In the genomic region with DNA sequence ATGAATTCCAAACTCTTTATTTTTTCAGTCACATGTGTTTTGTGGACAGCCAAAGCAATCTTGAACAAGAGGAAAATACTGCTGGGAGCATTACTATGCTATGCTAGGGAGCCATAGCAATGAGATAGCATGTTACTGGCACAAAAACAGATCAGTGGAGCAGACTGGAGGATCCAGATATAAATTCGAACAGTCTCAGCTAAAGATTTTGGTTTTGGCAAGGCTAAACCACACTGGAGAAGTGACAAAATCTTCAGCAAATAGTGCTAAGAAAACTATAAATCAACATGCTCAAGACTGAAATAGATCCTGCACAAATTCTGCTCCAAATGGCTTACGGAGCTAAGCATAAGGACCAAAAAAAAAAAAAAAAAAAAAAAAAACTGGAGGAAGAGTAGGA, we compare ENCODE assay signal across 9 mouse cellular contexts. TPM values are rescaled to one million over a fixed set of nuclear protein-coding genes. Genes with fewer than 3 reads are reported as not detected.
"Had no signal": no experiment of that assay in that cellular context is flagged by ENCODE, and none has a peak within 500 bp of the region (broad histone marks: within the 10 kb centered on the region; RNA-seq: fewer than 3 reads in every experiment).

No protein-coding gene starts in this region.

- ATAC-seq: liver, postnatal 0 days; midbrain, embryonic 15.5 days had no signal

- DNase-seq: kidney, postnatal 10 days; kidney, postnatal 4 days; liver; liver, embryonic 13.5 days; liver, postnatal 0 days; lung, postnatal 14 days; thymus, postnatal 36 days had no signal

RNA-seq across cellular contexts. Expression of a gene that starts 12.6 kb away (rescaled TPM):
- total RNA-seq: monocyte, adult 5-6 weeks had no signal
